Mouse (Mus musculus): ENCODE results near the gene Tarbp2.

DNA sequence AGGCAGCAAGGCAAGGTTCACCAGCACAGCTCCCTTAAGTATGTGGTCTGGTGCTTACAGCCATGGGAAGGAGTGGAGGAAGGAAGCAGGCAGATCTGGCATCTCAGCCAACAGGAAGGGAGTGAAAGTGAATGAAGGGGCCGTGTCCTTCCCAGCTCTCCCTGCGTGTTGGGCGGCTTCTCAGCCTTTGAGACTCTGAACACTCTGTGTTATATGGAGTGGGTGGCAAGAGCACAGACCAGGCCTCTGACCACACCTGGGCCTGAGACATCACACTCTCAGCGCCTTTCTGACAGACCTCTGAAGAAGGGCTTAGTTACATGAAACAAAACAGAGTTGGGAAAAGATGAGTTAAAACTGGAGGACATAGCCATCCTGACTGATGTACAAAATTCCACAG lies 12.6 kb downstream of the Tarbp2 start:
- no peak for TF ChIP-seq MAX (IDR thresholded peaks at IDR 0.05; ENCODE audit: low read length)
- no peak for TF ChIP-seq POLR2A (IDR thresholded peaks at IDR 0.05; ENCODE audit: low read depth, low read length)

Data from CH12.LX (cell line).